Mouse (Mus musculus) olfactory bulb, adult 2 months (tissue): Measurements from ENCODE around the gene Akap17b.

Source experiments
- CTCF ChIP-seq: fragments of 200-500 bp; IDR thresholded peaks from 2 replicates; pipeline ENCODE4 v1.5.1; 2012; ENCODE audit warnings: low read depth, mild to moderate bottlenecking, low read length, moderate library complexity; ENCODE audit not compliant: insufficient read depth
- POLR2A ChIP-seq: fragments of 200-500 bp; IDR thresholded peaks from 2 replicates; pipeline ENCODE4 v1.6.1; 2012; ENCODE audit warnings: mild to moderate bottlenecking, low read depth, low read length, moderate library complexity; ENCODE audit not compliant: insufficient read depth

DNA sequence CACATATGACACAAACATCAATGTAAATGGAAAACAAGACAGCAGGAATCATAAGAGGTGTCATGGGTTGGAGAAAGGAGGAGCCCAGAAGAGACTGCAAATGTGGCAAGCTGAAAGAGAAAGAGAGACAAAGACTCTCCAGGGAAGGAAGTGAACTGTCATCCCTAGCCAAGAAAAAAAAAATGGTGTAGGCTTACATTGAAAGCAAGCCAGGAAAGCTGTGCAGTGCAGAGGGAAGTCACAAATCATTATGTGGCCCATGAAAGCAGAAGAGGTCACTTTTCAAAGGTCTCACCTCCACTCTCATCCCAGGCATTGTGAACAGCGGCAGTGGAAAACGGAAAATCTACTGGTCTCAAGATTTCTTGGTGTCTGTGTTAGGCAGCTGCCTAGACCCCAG, 27.5 kb upstream of the Akap17b start:
- no peak for TF ChIP-seq POLR2A
- TF ChIP-seq CTCF: no peak
